Mouse (Mus musculus) neural tube, embryonic 11.5 days (tissue): Measurements from ENCODE around the gene Mta3. TPM values are rescaled to one million over a fixed set of nuclear protein-coding genes. Genes with fewer than 3 reads are reported as not detected.

ENCODE experiments used
- ATAC-seq: fragments of 200-750 bp; cut with Nextera tagmentation; 2 replicates; pipeline ENCODE4 v1.8.0; 2017; ENCODE audit warnings: moderate number of reproducible peaks, mild to moderate bottlenecking, moderate TSS enrichment, moderate library complexity; ENCODE audit not compliant: insufficient read depth, low FRiP score, low TSS enrichment
- DNase-seq: peaks from one replicate; pipeline ENCODE4 v3.0.0-alpha.2; 2015; ENCODE audit warnings: low spot score
- H3K27ac ChIP-seq: fragments of 300-500 bp; sonication (generic); 2 replicates; pipeline ENCODE4 v1.5.1; 2014; ENCODE audit warnings: low read depth, mild to moderate bottlenecking, low read length
- H3K27me3 ChIP-seq: fragments of 300-500 bp; sonication (generic); 2 replicates; pipeline ENCODE4 v1.6.1; 2014; ENCODE audit warnings: mild to moderate bottlenecking, low read length, mixed read lengths; ENCODE audit not compliant: control insufficient read depth, insufficient read depth
- H3K36me3 ChIP-seq: fragments of 300-500 bp; sonication (generic); 2 replicates; pipeline ENCODE4 v1.6.1; 2014; ENCODE audit warnings: mild to moderate bottlenecking, low read length, moderate library complexity, mixed read lengths; ENCODE audit not compliant: control insufficient read depth, insufficient read depth
- H3K4me1 ChIP-seq: fragments of 300-500 bp; sonication (generic); 2 replicates; pipeline ENCODE4 v1.6.1; 2014; ENCODE audit warnings: low read length, mixed read lengths; ENCODE audit not compliant: control insufficient read depth, insufficient read depth
- H3K4me2 ChIP-seq: fragments of 300-500 bp; sonication (generic); 2 replicates; pipeline ENCODE4 v1.6.1; 2014; ENCODE audit warnings: low read depth, mild to moderate bottlenecking, moderate library complexity
- H3K4me3 ChIP-seq: fragments of 300-500 bp; sonication (generic); 2 replicates; pipeline ENCODE4 v1.5.1; 2014; ENCODE audit warnings: low read depth, low read length
- H3K9ac ChIP-seq: fragments of 300-500 bp; sonication (generic); 2 replicates; pipeline ENCODE4 v1.6.1; 2014; ENCODE audit warnings: mild to moderate bottlenecking, low read length
- H3K9me3 ChIP-seq: fragments of 300-500 bp; sonication (generic); 2 replicates; pipeline ENCODE4 v1.6.1; 2016; ENCODE audit warnings: low read length; ENCODE audit not compliant: control insufficient read depth
- WGBS: fragments of 180-500 bp; shearing (Covaris S2); extraction: QIAGEN DNeasy Blood & Tissue Kit; methylation state at CpG from one replicate; pipeline ENCODE4 v1.1.7; 2014; 5-methylcytosine and 5-hydroxymethylcytosine counted together
- polyA plus RNA-seq: library from polyadenylated mRNA; unstranded; fragments of >200 nt; fragmentation: Nextera tagmentation; extraction: Ambion mirVana; gene quantifications from 2 replicates; pipeline ENCODE4 v1.2.1, GENCODE M21; 2014

Mta3 gene
- polyA plus RNA-seq, 1 experiment from 2014 or later, result 37.3 TPM

DNA sequence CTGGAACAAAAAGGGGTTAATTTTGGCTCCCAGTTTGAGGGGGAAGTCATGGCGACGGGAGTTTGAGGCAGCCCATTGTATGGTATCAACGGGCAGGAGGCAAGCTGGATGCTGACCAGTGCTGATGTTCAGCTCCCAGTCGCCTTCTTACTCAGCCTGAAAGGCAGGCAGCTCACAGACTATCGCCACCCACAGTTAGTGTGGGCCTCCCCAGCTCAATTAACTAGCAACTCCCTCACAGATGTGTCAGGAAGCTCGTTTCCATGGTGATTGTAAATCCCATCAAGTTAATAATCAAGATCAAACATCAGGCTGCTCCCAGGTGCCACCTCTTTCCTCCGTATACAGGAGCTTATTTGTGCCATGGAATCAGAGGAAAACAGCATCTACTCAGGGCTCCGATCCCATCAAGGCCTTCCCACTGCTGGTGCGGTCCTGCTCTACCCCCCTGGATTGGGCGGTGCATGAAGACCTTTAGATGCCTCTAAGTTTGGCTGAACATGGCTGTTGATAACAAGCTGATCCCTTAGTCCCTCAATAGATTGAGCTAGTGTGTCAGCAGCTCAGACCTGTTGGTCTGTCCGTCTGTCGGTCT lies 143.2 kb downstream of the Mta3 start:
- ATAC-seq, result no peak

DNA sequence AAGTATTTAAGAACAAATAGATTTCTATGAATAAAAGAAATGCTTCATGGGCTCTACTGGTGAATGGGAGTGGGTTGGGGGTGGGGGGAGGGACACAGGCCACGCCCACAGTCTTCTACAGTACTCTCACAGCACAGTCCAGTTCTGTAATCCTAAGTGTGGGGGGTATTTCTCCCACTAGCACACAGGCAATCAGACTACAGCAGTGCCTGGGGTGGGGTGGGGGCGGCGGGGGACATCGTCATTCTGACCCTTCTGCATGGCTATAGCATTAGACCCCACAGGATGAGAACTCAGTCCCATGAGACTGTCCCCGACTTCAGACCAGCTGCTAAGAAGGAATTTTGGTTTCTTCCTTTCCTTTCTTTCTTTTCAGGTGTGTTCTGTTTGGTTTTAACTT lies 143.8 kb downstream of the Mta3 start:
- no peak overlapping the region for H3K4me2 ChIP-seq
- H3K4me3 ChIP-seq, result no peak overlapping the region
- no peaks in the 10 kb centered on the region for H3K9me3 ChIP-seq
- H3K9ac ChIP-seq, result no peak overlapping the region
- WGBS, result 70% methylated on average over 5 of the region's 5 CpGs
- H3K27me3 ChIP-seq, result no peaks in the 10 kb centered on the region
- no peak for DNase-seq
- H3K4me1 ChIP-seq, result no peaks in the 10 kb centered on the region
- ATAC-seq, result no peak
- H3K27ac ChIP-seq, result no peak overlapping the region
- no peaks in the 10 kb centered on the region for H3K36me3 ChIP-seq

More for the DNA sequence above, 143.2 kb downstream of the Mta3 start:
- Histone ChIP-seq H3K36me3 (no peaks in the 10 kb centered on the region), H3K9me3 (no peaks in the 10 kb centered on the region), H3K27me3 (no peaks in the 10 kb centered on the region), H3K4me3 (no peak overlapping the region), H3K27ac (no peak overlapping the region), H3K4me2 (no peak overlapping the region), H3K4me1 (no peaks in the 10 kb centered on the region), H3K9ac (no peak overlapping the region)
- 66% methylated on average over 12 of the region's 12 CpGs for WGBS
- DNase-seq, result no peak

GRCm38 (mm10) chr17:83850458-83850857 lies 144.5 kb downstream of the Mta3 start:
- DNase-seq (peak; percentile 90), ATAC-seq (no peak)
- Histone ChIP-seq H3K4me1 (no peaks in the 10 kb centered on the region), H3K9me3 (no peaks in the 10 kb centered on the region), H3K4me3 (no peak overlapping the region), H3K9ac (no peak overlapping the region), H3K27ac (no peak overlapping the region), H3K27me3 (no peaks in the 10 kb centered on the region), H3K36me3 (no peaks in the 10 kb centered on the region), H3K4me2 (no peak overlapping the region)
- 16% methylated on average over 9 of the region's 9 CpGs for WGBS

DNA sequence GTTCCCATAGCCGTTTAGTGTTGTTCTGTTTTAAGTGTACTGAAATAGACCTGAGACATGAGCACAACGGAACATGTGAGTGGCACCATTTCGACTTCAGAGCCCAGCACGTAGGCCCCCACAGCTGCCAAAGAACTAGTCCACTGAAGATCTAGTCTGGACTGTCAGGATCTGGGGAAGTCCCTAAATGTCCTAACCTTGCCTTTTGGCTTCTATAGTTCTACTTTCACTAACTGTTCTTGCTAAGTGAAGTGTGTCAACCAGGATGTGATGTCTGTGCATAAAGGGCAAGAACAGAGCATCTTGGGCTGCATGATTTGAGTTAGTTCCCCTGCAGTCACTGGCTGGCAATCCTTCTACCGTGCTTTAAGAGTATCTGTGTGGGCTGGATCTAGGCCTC lies 144.9 kb downstream of the Mta3 start:
- Histone ChIP-seq H3K27me3 (no peaks in the 10 kb centered on the region), H3K4me1 (no peaks in the 10 kb centered on the region), H3K27ac (no peak overlapping the region), H3K4me3 (no peak overlapping the region), H3K36me3 (no peaks in the 10 kb centered on the region), H3K4me2 (no peak overlapping the region), H3K9me3 (no peaks in the 10 kb centered on the region), H3K9ac (no peak overlapping the region)
- DNase-seq (no peak), ATAC-seq (no peak)
- WGBS, result 84% methylated on average over 5 of the region's 5 CpGs

DNA sequence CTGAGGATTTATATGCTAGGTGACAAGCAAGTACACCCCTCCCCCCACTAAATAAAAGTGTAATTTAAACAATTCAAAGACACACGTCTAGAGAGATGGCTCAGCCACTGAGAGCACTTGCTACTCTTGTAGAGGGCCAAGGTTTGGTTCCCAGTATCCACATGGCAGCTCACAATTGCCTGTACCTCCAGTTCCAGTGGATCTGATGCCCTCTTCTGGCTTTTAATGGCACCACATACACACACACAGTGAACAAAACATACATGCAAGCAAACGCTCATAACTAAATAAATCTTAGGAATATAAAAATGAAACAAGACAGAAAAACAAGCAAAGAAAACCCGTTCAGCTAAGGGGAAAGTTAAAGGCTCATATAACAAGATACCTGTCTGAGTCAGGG lies 147.9 kb downstream of the Mta3 start:
- H3K9me3 ChIP-seq, result no peaks in the 10 kb centered on the region
- DNase-seq (no peak), ATAC-seq (no peak)
- H3K9ac ChIP-seq, result no peak overlapping the region
- no peaks in the 10 kb centered on the region for H3K36me3 ChIP-seq
- H3K4me2 ChIP-seq, result no peak overlapping the region
- 39% methylated on average over 3 of the region's 3 CpGs for WGBS
- H3K27me3 ChIP-seq, result no peaks in the 10 kb centered on the region
- no peak overlapping the region for H3K27ac ChIP-seq
- H3K4me3 ChIP-seq, result no peak overlapping the region
- H3K4me1 ChIP-seq, result no peaks in the 10 kb centered on the region

- H3K4me1 ChIP-seq, result no peaks in the 10 kb centered on the region
- no peaks in the 10 kb centered on the region for H3K36me3 ChIP-seq
- no peaks in the 10 kb centered on the region for H3K27me3 ChIP-seq
- DNase-seq (no peak), ATAC-seq (no peak)
- H3K9ac ChIP-seq, result no peak overlapping the region
- no peak overlapping the region for H3K4me3 ChIP-seq
- H3K9me3 ChIP-seq, result no peaks in the 10 kb centered on the region
- 44% methylated on average over 12 of the region's 12 CpGs for WGBS
- no peak overlapping the region for H3K4me2 ChIP-seq
- H3K27ac ChIP-seq, result no peak overlapping the region
These were observed 148.4 kb downstream of the Mta3 start for GRCm38 (mm10) chr17:83854284-83854918.

DNA sequence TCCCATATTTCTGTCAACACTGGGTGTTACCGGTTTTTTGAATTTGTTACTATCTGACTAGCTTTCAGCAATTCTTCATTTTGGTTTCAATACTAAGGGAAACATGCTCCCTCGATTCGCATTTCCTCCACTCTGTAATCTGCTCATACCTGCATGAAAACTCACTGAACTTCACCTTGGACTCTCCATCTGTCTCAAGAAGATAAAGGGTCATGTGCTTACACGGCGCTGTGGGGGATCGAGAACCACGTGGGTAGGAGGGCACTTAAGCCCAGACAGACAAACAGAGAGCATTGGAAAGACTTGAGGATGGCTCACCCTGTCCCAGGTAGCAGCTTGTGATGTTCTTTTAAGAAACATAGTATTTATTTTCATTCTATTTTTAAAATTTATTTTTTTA lies 152.4 kb downstream of the Mta3 start:
- WGBS, result 87% methylated on average over 7 of the region's 7 CpGs

DNA sequence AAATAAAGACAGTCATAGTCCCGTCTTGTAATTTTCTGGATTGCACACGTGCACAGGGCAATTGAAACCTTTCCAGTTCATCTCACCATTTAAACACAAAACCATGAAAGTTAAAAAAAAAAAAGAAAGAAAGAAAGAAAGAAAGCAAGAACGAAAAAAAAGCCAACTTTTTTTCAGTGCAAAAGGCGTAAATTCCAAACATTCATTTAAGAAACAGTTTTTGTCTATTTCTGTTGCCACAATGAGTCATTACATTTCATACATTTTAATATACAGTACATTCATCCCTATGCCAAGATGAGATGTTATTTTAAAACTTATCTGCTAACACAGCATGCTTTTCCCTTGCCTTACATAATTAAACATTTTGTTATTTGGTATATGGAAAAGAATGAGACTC lies 153.7 kb downstream of the Mta3 start:
- H3K36me3 ChIP-seq, result no peaks in the 10 kb centered on the region
- no peak for DNase-seq
- no peak overlapping the region for H3K4me3 ChIP-seq
- no peak overlapping the region for H3K9ac ChIP-seq
- 88% methylated on average over 4 of the region's 4 CpGs for WGBS
- H3K4me2 ChIP-seq, result no peak overlapping the region
- ATAC-seq, result no peak
- no peaks in the 10 kb centered on the region for H3K4me1 ChIP-seq
- H3K27me3 ChIP-seq, result no peaks in the 10 kb centered on the region
- no peaks in the 10 kb centered on the region for H3K9me3 ChIP-seq
- no peak overlapping the region for H3K27ac ChIP-seq

More for the DNA sequence above, 152.4 kb downstream of the Mta3 start:
- H3K27me3 ChIP-seq, result no peaks in the 10 kb centered on the region
- H3K4me1 ChIP-seq, result no peaks in the 10 kb centered on the region
- no peaks in the 10 kb centered on the region for H3K9me3 ChIP-seq
- H3K27ac ChIP-seq, result no peak overlapping the region
- ATAC-seq (no peak), DNase-seq (no peak)
- no peaks in the 10 kb centered on the region for H3K36me3 ChIP-seq
- H3K4me2 ChIP-seq, result no peak overlapping the region
- H3K4me3 ChIP-seq, result no peak overlapping the region
- no peak overlapping the region for H3K9ac ChIP-seq

- no peaks in the 10 kb centered on the region for H3K4me1 ChIP-seq
- 79% methylated on average over 7 of the region's 7 CpGs for WGBS
- no peak overlapping the region for H3K27ac ChIP-seq
- H3K9me3 ChIP-seq, result no peaks in the 10 kb centered on the region
- H3K27me3 ChIP-seq, result no peaks in the 10 kb centered on the region
- H3K36me3 ChIP-seq, result no peaks in the 10 kb centered on the region
- ATAC-seq (no peak), DNase-seq (no peak)
- no peak overlapping the region for H3K4me2 ChIP-seq
- no peak overlapping the region for H3K9ac ChIP-seq
- H3K4me3 ChIP-seq, result no peak overlapping the region
These were observed 154.3 kb downstream of the Mta3 start for GRCm38 (mm10) chr17:83860224-83860623.
